ENCODE assay signal across 8 mouse cellular contexts in genomic region chr8:120520707-120521590, GRCm38 (mm10).
A peak's percentile ranks its signal among the peaks of the same experiment; 100 is the strongest.
DNase-seq lines count a peak whose midpoint lies in the region; ATAC-seq and TF ChIP-seq lines count a peak whose summit lies in the region.

No protein-coding gene starts in this region.

- intact Hi-C loops in left cerebral cortex, postnatal 25 days (cut with DNase I) = no loop called here

- peak overlapping the region; percentile 58 for H3K4me3 ChIP-seq in E14TG2a.4 (replicated peaks; ENCODE audit: low read length)
- peak overlapping the region; percentile 21 for H3K4me3 ChIP-seq in forebrain, embryonic 10.5 days
- no peak overlapping the region for H3K4me3 ChIP-seq in hindbrain, embryonic 16.5 days (ENCODE audit: low read length)
- no peak overlapping the region for H3K4me3 ChIP-seq in midbrain, embryonic 12.5 days

- peak overlapping the region; percentile 82 for H3K27ac ChIP-seq in forebrain, embryonic 10.5 days
- H3K27ac ChIP-seq in hindbrain, embryonic 16.5 days (ENCODE audit: low read depth, low read length) = peak overlapping the region; percentile 82
- H3K27ac ChIP-seq in midbrain, embryonic 12.5 days (replicated peaks) = peak overlapping the region; percentile 94

- peak; percentile 73 for ATAC-seq in hindbrain, embryonic 16.5 days
- ATAC-seq in midbrain, embryonic 12.5 days (ENCODE audit: low FRiP score, low read depth) = peak; percentile 85
- ATAC-seq in monocyte, adult 5-6 weeks (replicated peaks; ENCODE audit: insufficient number of reproducible peaks, low FRiP score, low TSS enrichment, poor library complexity, severe bottlenecking) = no peak

- DNase-seq in Muller cell, postnatal 12 days (ENCODE audit: inconsistent ontology term) = peak; percentile 87
- peak; percentile 76 for DNase-seq in forebrain, embryonic 10.5 days (ENCODE audit: extremely low spot score, low spot score)
- no peak for DNase-seq in thymus, postnatal 25 days
- DNase-seq in left cerebral cortex, postnatal 25 days (ENCODE audit: low spot score in 2 of 2) = no peak

- TF ChIP-seq CTCF in E14TG2a.4 (conservative IDR thresholded peaks at IDR 0.05; ENCODE audit: low read length) = no peak

- no peaks in the 10 kb centered on the region for H3K36me3 ChIP-seq in E14TG2a.4 (ENCODE audit: insufficient read depth, low read length)
- H3K36me3 ChIP-seq in forebrain, embryonic 10.5 days (replicated peaks) = no peaks in the 10 kb centered on the region
- H3K36me3 ChIP-seq in hindbrain, embryonic 16.5 days (ENCODE audit: control insufficient read depth, insufficient read depth, low read length) = no peaks in the 10 kb centered on the region
- H3K36me3 ChIP-seq in midbrain, embryonic 12.5 days = no peaks in the 10 kb centered on the region

- peaks cover 94% of the 10 kb centered on the region for H3K4me1 ChIP-seq in E14TG2a.4 (replicated peaks; ENCODE audit: low read depth, low read length)
- peaks cover 93% of the 10 kb centered on the region for H3K4me1 ChIP-seq in forebrain, embryonic 10.5 days
- H3K4me1 ChIP-seq in hindbrain, embryonic 16.5 days (ENCODE audit: control insufficient read depth, insufficient read depth, low read depth, low read length) = peaks cover 67% of the 10 kb centered on the region
- peaks cover 96% of the 10 kb centered on the region for H3K4me1 ChIP-seq in midbrain, embryonic 12.5 days

- no peaks in the 10 kb centered on the region for H3K9me3 ChIP-seq in E14TG2a.4 (ENCODE audit: low read length)
- no peaks in the 10 kb centered on the region for H3K9me3 ChIP-seq in forebrain, embryonic 10.5 days
- no peaks in the 10 kb centered on the region for H3K9me3 ChIP-seq in hindbrain, embryonic 16.5 days (ENCODE audit: control insufficient read depth, low read length)
- H3K9me3 ChIP-seq in midbrain, embryonic 12.5 days = no peaks in the 10 kb centered on the region

- 0 out of 2 replicates have a peak overlapping the region, but pooled peaks have one; percentile 28 for H3K9ac ChIP-seq in hindbrain, embryonic 16.5 days (ENCODE audit: low read depth, low read length)
- peak overlapping the region; percentile 38; the same call in 1 of the 2 replicates for H3K9ac ChIP-seq in midbrain, embryonic 12.5 days (replicated peaks)

- 7% methylated on average over 20 of the region's 20 CpGs for WGBS in forebrain, embryonic 10.5 days
- WGBS in hindbrain, embryonic 16.5 days = 10% methylated on average over 19 of the region's 20 CpGs
- 13% methylated on average over 19 of the region's 20 CpGs for WGBS in midbrain, embryonic 12.5 days

- peak overlapping the region; percentile 28 for H3K4me2 ChIP-seq in hindbrain, embryonic 16.5 days (ENCODE audit: low read length)
- H3K4me2 ChIP-seq in midbrain, embryonic 12.5 days (replicated peaks) = peak overlapping the region; percentile 39

- peaks cover 13% of the 10 kb centered on the region for H3K27me3 ChIP-seq in E14TG2a.4 (ENCODE audit: insufficient read depth, low read length)
- H3K27me3 ChIP-seq in forebrain, embryonic 10.5 days (ENCODE audit: poor library complexity, severe bottlenecking) = peaks cover 99% of the 10 kb centered on the region
- H3K27me3 ChIP-seq in hindbrain, embryonic 16.5 days (replicated peaks; ENCODE audit: control insufficient read depth, insufficient read depth, low read length) = no peaks in the 10 kb centered on the region
- peaks cover 25% of the 10 kb centered on the region for H3K27me3 ChIP-seq in midbrain, embryonic 12.5 days

Comparison
In these comparisons a context has a peak if more than half of its experiments do, and no peak if none do; other contexts are left out.
1. H3K4me3 ChIP-seq: peak in E14TG2a.4 (single experiment) and forebrain, embryonic 10.5 days (single experiment); none in hindbrain, embryonic 16.5 days (single experiment) and midbrain, embryonic 12.5 days (single experiment).
2. DNase-seq: peak in Muller cell, postnatal 12 days (single experiment) and forebrain, embryonic 10.5 days (single experiment); none in thymus, postnatal 25 days (single experiment) and left cerebral cortex, postnatal 25 days (0 of 2).
3. Peak in every context shown above with its lines, with median percentiles within 50 percentile points of each other: H3K27ac ChIP-seq.